Mouse (Mus musculus): Measurements from ENCODE around the gene Hint1. TPM values are rescaled to one million over a fixed set of nuclear protein-coding genes. Genes with fewer than 3 reads are reported as not detected.

The Hint1 gene
- polyA plus RNA-seq, 1 experiment from 2014 or later = 634 TPM

- Histone ChIP-seq H3K4me2 (ENCODE audit: low read depth, low read length) (peak overlapping the region; percentile 67), H3K36me3 (ENCODE audit: control insufficient read depth, insufficient read depth, low read length) (no peaks in the 10 kb centered on the region), H3K4me1 (ENCODE audit: control insufficient read depth, insufficient read depth, low read length) (peaks cover 4% of the 10 kb centered on the region; the same call in 1 of the 2 replicates), H3K9me3 (replicated peaks; ENCODE audit: control insufficient read depth, low read length) (no peaks in the 10 kb centered on the region), H3K9ac (ENCODE audit: low read length) (peak overlapping the region; percentile 77), H3K27ac (ENCODE audit: low read length) (peak overlapping the region; percentile 44; the same call in 1 of the 2 replicates), H3K27me3 (ENCODE audit: control insufficient read depth, insufficient read depth, low read length) (no peaks in the 10 kb centered on the region), H3K4me3 (replicated peaks; ENCODE audit: low read length) (peak overlapping the region; percentile 84)
- ATAC-seq (ENCODE audit: insufficient read depth, low FRiP score) = no peak
- 24% methylated on average over 11 of the region's 11 CpGs for WGBS
These were observed 6.6 kb upstream of the Hint1 start for GRCm38 (mm10) chr11:54859322-54860165.

GRCm38 (mm10) chr11:54860256-54861038 is 5.7 kb upstream of the Hint1 start, which contains the start of gene Lyrm7:
Gene Lyrm7, minus strand, starts transcription at chr11:54860916.
- peak within 1 kb of the TSS; percentile 67 for H3K4me2 ChIP-seq (ENCODE audit: low read depth, low read length)
- no peaks in the 10 kb centered on the region for H3K9me3 ChIP-seq (replicated peaks; ENCODE audit: control insufficient read depth, low read length)
- peak within 1 kb of the TSS; percentile 91 for H3K27ac ChIP-seq (ENCODE audit: low read length)
- H3K4me3 ChIP-seq (replicated peaks; ENCODE audit: low read length) = peak within 1 kb of the TSS; percentile 84
- ATAC-seq (ENCODE audit: insufficient read depth, low FRiP score) = peak; percentile 98
- under 1% methylated on average over 42 of the region's 42 CpGs for WGBS
- H3K27me3 ChIP-seq (ENCODE audit: control insufficient read depth, insufficient read depth, low read length) = no peaks in the 10 kb centered on the region
- H3K9ac ChIP-seq (ENCODE audit: low read length) = peak within 1 kb of the TSS; percentile 77
- H3K4me1 ChIP-seq (ENCODE audit: control insufficient read depth, insufficient read depth, low read length) = peaks cover 4% of the 10 kb centered on the region; the same call in 1 of the 2 replicates
- no peaks in the 10 kb centered on the region for H3K36me3 ChIP-seq (ENCODE audit: control insufficient read depth, insufficient read depth, low read length)

GRCm38 (mm10) chr11:54861471-54862420 is 4.4 kb upstream of the Hint1 start:
- Histone ChIP-seq H3K4me2 (ENCODE audit: low read depth, low read length) (peak overlapping the region; percentile 67), H3K27me3 (ENCODE audit: control insufficient read depth, insufficient read depth, low read length) (no peaks in the 10 kb centered on the region), H3K9ac (ENCODE audit: low read length) (peak overlapping the region; percentile 10; the same call in 1 of the 2 replicates), H3K4me3 (replicated peaks; ENCODE audit: low read length) (no peak overlapping the region), H3K9me3 (replicated peaks; ENCODE audit: control insufficient read depth, low read length) (no peaks in the 10 kb centered on the region), H3K27ac (ENCODE audit: low read length) (peak overlapping the region; percentile 21), H3K4me1 (ENCODE audit: control insufficient read depth, insufficient read depth, low read length) (peaks cover 4% of the 10 kb centered on the region; the same call in 1 of the 2 replicates), H3K36me3 (ENCODE audit: control insufficient read depth, insufficient read depth, low read length) (no peaks in the 10 kb centered on the region)
- no peak for ATAC-seq (ENCODE audit: insufficient read depth, low FRiP score)
- 89% methylated on average over 5 of the region's 5 CpGs for WGBS

- WGBS = 44% methylated on average over 10 of the region's 10 CpGs
These were observed 3.3 kb upstream of the Hint1 start for GRCm38 (mm10) chr11:54862621-54863520.

GRCm38 (mm10) chr11:54865330-54866085 is 675 bp upstream of the Hint1 start:
- no peaks in the 10 kb centered on the region for H3K27me3 ChIP-seq (ENCODE audit: control insufficient read depth, insufficient read depth, low read length)
- H3K9ac ChIP-seq (ENCODE audit: low read length) = peak overlapping the region; percentile 98
- H3K4me3 ChIP-seq (replicated peaks; ENCODE audit: low read length) = peak overlapping the region; percentile 86

More at GRCm38 (mm10) chr11:54862621-54863520, 3.3 kb upstream of the Hint1 start:
- H3K4me2 ChIP-seq (ENCODE audit: low read depth, low read length) = no peak overlapping the region
- H3K9ac ChIP-seq (ENCODE audit: low read length) = no peak overlapping the region
- H3K9me3 ChIP-seq (replicated peaks; ENCODE audit: control insufficient read depth, low read length) = no peaks in the 10 kb centered on the region
- no peak overlapping the region for H3K27ac ChIP-seq (ENCODE audit: low read length)
- no peak overlapping the region for H3K4me3 ChIP-seq (replicated peaks; ENCODE audit: low read length)
- no peaks in the 10 kb centered on the region for H3K27me3 ChIP-seq (ENCODE audit: control insufficient read depth, insufficient read depth, low read length)
- peaks cover 7% of the 10 kb centered on the region for H3K4me1 ChIP-seq (ENCODE audit: control insufficient read depth, insufficient read depth, low read length)
- ATAC-seq (ENCODE audit: insufficient read depth, low FRiP score) = no peak
- no peaks in the 10 kb centered on the region for H3K36me3 ChIP-seq (ENCODE audit: control insufficient read depth, insufficient read depth, low read length)

GRCm38 (mm10) chr11:54867049-54867385 is 834 bp downstream of the Hint1 start:
- peak overlapping the region; percentile 86 for H3K4me3 ChIP-seq (replicated peaks; ENCODE audit: low read length)
- H3K36me3 ChIP-seq (ENCODE audit: control insufficient read depth, insufficient read depth, low read length) = peaks cover 16% of the 10 kb centered on the region; the same call in 1 of the 2 replicates
- H3K4me1 ChIP-seq (ENCODE audit: control insufficient read depth, insufficient read depth, low read length) = peaks cover 12% of the 10 kb centered on the region
- no peaks in the 10 kb centered on the region for H3K27me3 ChIP-seq (ENCODE audit: control insufficient read depth, insufficient read depth, low read length)
- peak overlapping the region; percentile 96 for H3K27ac ChIP-seq (ENCODE audit: low read length)
- peak overlapping the region; percentile 98 for H3K9ac ChIP-seq (ENCODE audit: low read length)
- no peaks in the 10 kb centered on the region for H3K9me3 ChIP-seq (replicated peaks; ENCODE audit: control insufficient read depth, low read length)
- ATAC-seq (ENCODE audit: insufficient read depth, low FRiP score) = peak; percentile 53; the same call in 1 of the 2 replicates
- WGBS = under 1% methylated on average over 5 of the region's 5 CpGs
- H3K4me2 ChIP-seq (ENCODE audit: low read depth, low read length) = peak overlapping the region; percentile 66

More at GRCm38 (mm10) chr11:54865330-54866085, 675 bp upstream of the Hint1 start:
- Histone ChIP-seq H3K36me3 (ENCODE audit: control insufficient read depth, insufficient read depth, low read length) (peaks cover 9% of the 10 kb centered on the region; the same call in 1 of the 2 replicates), H3K9me3 (replicated peaks; ENCODE audit: control insufficient read depth, low read length) (no peaks in the 10 kb centered on the region), H3K27ac (ENCODE audit: low read length) (peak overlapping the region; percentile 96), H3K4me2 (ENCODE audit: low read depth, low read length) (peak overlapping the region; percentile 66), H3K4me1 (ENCODE audit: control insufficient read depth, insufficient read depth, low read length) (peaks cover 12% of the 10 kb centered on the region)
- 65% methylated on average over 6 of the region's 6 CpGs for WGBS
- no peak for ATAC-seq (ENCODE audit: insufficient read depth, low FRiP score)

- no peak overlapping the region for H3K9ac ChIP-seq (ENCODE audit: low read length)
- H3K27ac ChIP-seq (ENCODE audit: low read length) = no peak overlapping the region
- no peaks in the 10 kb centered on the region for H3K9me3 ChIP-seq (replicated peaks; ENCODE audit: control insufficient read depth, low read length)
- peaks cover 12% of the 10 kb centered on the region for H3K4me1 ChIP-seq (ENCODE audit: control insufficient read depth, insufficient read depth, low read length)
- H3K36me3 ChIP-seq (ENCODE audit: control insufficient read depth, insufficient read depth, low read length) = peaks cover 19% of the 10 kb centered on the region; the same call in 1 of the 2 replicates
- peak overlapping the region; percentile 66 for H3K4me2 ChIP-seq (ENCODE audit: low read depth, low read length)
- ATAC-seq (ENCODE audit: insufficient read depth, low FRiP score) = no peak
- 81% methylated on average over 3 of the region's 3 CpGs for WGBS
- H3K27me3 ChIP-seq (ENCODE audit: control insufficient read depth, insufficient read depth, low read length) = no peaks in the 10 kb centered on the region
- peak overlapping the region; percentile 86; the same call in 1 of the 2 replicates for H3K4me3 ChIP-seq (replicated peaks; ENCODE audit: low read length)
These were observed 1.8 kb downstream of the Hint1 start for GRCm38 (mm10) chr11:54867903-54868434.
